Mouse (Mus musculus) cortical plate, adult 2 months (tissue): ENCODE measurements at regions not wholly inside any gene's neighbourhood (a gene's known extent, or its start where the extent isn't known, plus 50 kb on each side); places are given as distances from the start of the nearest gene placed in this dataset.

Experiments
- CTCF ChIP-seq: fragments of 200-500 bp; IDR thresholded peaks from 2 replicates; pipeline ENCODE4 v1.5.1; 2011; ENCODE audit warnings: mild to moderate bottlenecking, control low read depth, low read length; ENCODE audit not compliant: insufficient read depth; ENCODE audit errors: extremely low read depth
- POLR2A ChIP-seq: fragments of 200-500 bp; IDR thresholded peaks from 2 replicates; pipeline ENCODE4 v1.6.1; 2011; ENCODE audit warnings: mild to moderate bottlenecking, low read length, control low read depth; ENCODE audit not compliant: insufficient read depth; ENCODE audit errors: extremely low read depth

GRCm38 (mm10) chr14:33691690-33692089 lies 102.7 kb downstream of the Ptpn20 start:
- TF ChIP-seq CTCF (no peak), POLR2A (no peak)
